Mouse (Mus musculus): Measurements from ENCODE around the gene Prss45.

- TF ChIP-seq POLR2A (IDR thresholded peaks at IDR 0.05; ENCODE audit: borderline replicate concordance, control insufficient read depth, low read depth, low read length) (no peak), CTCF (IDR thresholded peaks at IDR 0.05; ENCODE audit: control insufficient read depth, insufficient read depth, low read length) (no peak)
Observed at GRCm38 (mm10) chr9:110797866-110798265, 36.5 kb upstream of the Prss45 start, which contains the start of gene Prss42.

Measured in bone marrow, adult 2 months (tissue).